Mouse (Mus musculus) liver, embryonic 15.5 days (tissue): ENCODE measurements around the gene Lamc1. TPM values are rescaled to one million over a fixed set of nuclear protein-coding genes. Genes with fewer than 3 reads are reported as not detected.
"Not testable (repeated sequence)": the region's sequence is repeated elsewhere in the genome, so short reads cannot be mapped to it uniquely, and the experiment has no call there.

Experiments used
- ATAC-seq: fragments of 200-750 bp; cut with Nextera tagmentation; 2 replicates; pipeline ENCODE4 v1.8.0; 2017; ENCODE audit warnings: moderate number of reproducible peaks, mild to moderate bottlenecking, moderate library complexity; ENCODE audit not compliant: insufficient read depth
- H3K27ac ChIP-seq: fragments of 300-500 bp; sonication (generic); replicated peaks from 2 replicates; pipeline ENCODE4 v1.5.1; 2015; ENCODE audit warnings: mild to moderate bottlenecking, inconsistent platforms
- H3K27me3 ChIP-seq: fragments of 300-500 bp; sonication (generic); 2 replicates; pipeline ENCODE4 v1.6.1; 2015; ENCODE audit warnings: mild to moderate bottlenecking, inconsistent platforms
- H3K36me3 ChIP-seq: fragments of 300-500 bp; sonication (generic); replicated peaks from 2 replicates; pipeline ENCODE4 v1.6.1; 2015; ENCODE audit warnings: moderate library complexity, mild to moderate bottlenecking, inconsistent platforms
- H3K4me1 ChIP-seq: fragments of 300-500 bp; sonication (generic); replicated peaks from 2 replicates; pipeline ENCODE4 v1.6.1; 2015; ENCODE audit warnings: inconsistent platforms
- H3K4me2 ChIP-seq: fragments of 300-500 bp; sonication (generic); 2 replicates; pipeline ENCODE4 v1.6.1; 2015; ENCODE audit warnings: moderate library complexity, mild to moderate bottlenecking, inconsistent platforms
- H3K4me3 ChIP-seq: fragments of 300-500 bp; sonication (generic); replicated peaks from 2 replicates; pipeline ENCODE4 v1.5.1; 2015; ENCODE audit warnings: mild to moderate bottlenecking, inconsistent platforms
- H3K9ac ChIP-seq: fragments of 300-500 bp; sonication (generic); 2 replicates; pipeline ENCODE4 v1.6.1; 2015; ENCODE audit warnings: moderate library complexity, mild to moderate bottlenecking, inconsistent platforms
- H3K9me3 ChIP-seq: fragments of 300-500 bp; sonication (generic); replicated peaks from 2 replicates; pipeline ENCODE4 v1.6.1; 2016; ENCODE audit warnings: inconsistent platforms
- WGBS: fragments of 180-500 bp; shearing (Covaris S2); methylation state at CpG from one replicate; pipeline ENCODE4 v1.1.7; 2015; ENCODE audit warnings: mixed read lengths; ENCODE audit not compliant: insufficient replicate concordance; 5-methylcytosine and 5-hydroxymethylcytosine counted together
- polyA plus RNA-seq: library from polyadenylated mRNA; unstranded; fragments of >200 nt; fragmentation: Nextera tagmentation; extraction: Ambion mirVana; gene quantifications from 2 replicates; pipeline ENCODE4 v1.2.1, GENCODE M21; 2015

Gene Lamc1
- polyA plus RNA-seq, 1 experiment from 2014 or later = 7.1 TPM

DNA sequence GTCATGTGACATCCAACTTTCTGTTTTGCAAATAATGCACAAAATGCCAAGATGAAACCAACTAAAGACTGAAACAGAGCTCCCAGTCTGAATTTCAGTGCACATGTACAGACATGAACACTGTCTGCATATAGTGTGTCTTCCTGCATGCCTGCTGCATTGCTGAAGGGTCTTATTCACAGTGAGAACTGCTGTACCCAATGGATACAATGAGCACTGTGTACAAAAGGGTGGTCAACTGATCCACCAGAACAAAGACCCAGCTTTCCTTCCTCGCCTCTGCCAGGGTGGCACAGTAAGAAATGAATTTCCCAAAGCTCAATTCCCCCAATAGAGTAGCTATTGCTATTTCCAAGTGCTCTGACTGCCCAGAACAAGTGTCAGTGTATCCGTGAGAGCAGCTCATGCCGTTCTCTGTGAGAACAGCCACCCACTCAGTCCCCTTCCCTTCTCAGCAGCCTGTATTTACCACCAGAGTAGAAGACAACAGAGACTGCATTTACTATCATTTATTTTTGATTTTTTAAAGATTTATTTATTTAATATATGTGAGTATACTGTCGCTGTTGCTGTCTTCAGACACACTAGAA, 34.7 kb downstream of the Lamc1 start:
- H3K4me3 ChIP-seq, H3K27ac ChIP-seq, H3K36me3 ChIP-seq, H3K4me1 ChIP-seq, H3K9me3 ChIP-seq, H3K9ac ChIP-seq, ATAC-seq, H3K27me3 ChIP-seq, H3K4me2 ChIP-seq: not testable (repeated sequence)
- WGBS = 68% methylated on average over 4 of the region's 4 CpGs

DNA sequence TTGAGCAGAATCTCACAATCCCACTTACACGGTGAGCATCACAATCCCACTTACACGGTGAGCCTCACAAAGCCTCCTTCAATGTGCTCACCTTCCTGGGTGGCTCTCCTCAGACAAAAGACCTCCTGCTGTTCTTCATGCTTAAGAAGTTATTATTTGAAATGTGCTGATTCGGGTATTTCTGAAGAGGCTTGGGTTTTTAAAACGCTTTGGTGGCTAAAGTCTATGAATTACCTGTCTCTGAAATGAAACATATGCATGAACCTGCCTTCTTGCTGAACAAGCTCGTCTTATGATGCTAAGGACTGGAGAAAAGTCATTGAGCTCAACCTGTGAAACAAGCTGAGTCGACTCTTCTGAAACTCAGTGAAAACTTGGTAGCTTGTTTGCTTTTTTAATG, 36.6 kb downstream of the Lamc1 start:
- Histone ChIP-seq H3K27me3 (no peaks in the 10 kb centered on the region), H3K9me3 (no peaks in the 10 kb centered on the region), H3K27ac (no peak overlapping the region), H3K4me1 (peaks cover 2% of the 10 kb centered on the region; the same call in 1 of the 2 replicates), H3K9ac (no peak overlapping the region), H3K4me3 (no peak overlapping the region), H3K36me3 (no peaks in the 10 kb centered on the region), H3K4me2 (no peak overlapping the region)
- WGBS = 72% methylated on average over 6 of the region's 6 CpGs
- ATAC-seq = no peak

DNA sequence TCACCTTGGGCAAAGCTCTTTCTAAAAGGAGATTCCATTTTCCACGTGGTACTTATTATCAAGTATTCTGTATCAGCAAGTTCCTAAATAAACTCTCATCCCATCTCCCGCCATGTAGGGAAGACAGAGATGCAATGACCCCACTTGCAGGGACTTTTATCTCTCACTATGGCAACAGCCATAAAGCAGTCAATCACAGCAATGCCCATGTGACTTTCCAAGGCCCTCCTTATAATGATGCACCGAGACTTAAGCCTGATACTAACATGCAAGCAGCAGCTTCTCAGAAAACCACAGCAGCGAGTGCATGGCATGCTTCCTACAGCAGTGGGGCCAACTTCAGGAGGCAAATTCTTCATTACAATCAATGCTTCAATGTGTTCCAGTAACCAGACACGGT, 39.7 kb downstream of the Lamc1 start:
- Histone ChIP-seq H3K9me3 (no peaks in the 10 kb centered on the region), H3K36me3 (no peaks in the 10 kb centered on the region), H3K4me2 (no peak overlapping the region), H3K9ac (no peak overlapping the region), H3K4me3 (no peak overlapping the region), H3K27me3 (no peaks in the 10 kb centered on the region), H3K27ac (no peak overlapping the region), H3K4me1 (peaks cover 2% of the 10 kb centered on the region; the same call in 1 of the 2 replicates)
- WGBS = 52% methylated on average over 5 of the region's 5 CpGs
- ATAC-seq = no peak

DNA sequence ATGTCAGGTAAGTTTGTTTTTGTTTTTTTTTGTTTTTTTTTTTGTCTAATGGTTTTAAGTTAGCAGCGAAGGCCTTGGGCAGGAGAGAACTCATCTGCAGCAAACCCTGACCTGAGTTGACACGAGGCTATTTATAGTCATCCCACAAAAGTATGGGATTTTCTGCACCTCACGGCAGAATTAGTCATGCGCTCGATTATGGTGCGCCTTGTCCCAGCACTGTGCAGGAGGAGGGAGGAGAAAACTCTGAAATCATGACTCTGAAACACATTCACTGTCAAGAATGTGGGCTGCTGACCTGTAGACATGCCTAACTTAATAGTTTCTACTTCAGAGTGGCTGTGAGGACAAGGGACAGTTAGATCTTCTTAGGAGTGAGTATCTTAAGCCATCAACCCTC, 40.4 kb downstream of the Lamc1 start:
- Histone ChIP-seq H3K4me1 (peaks cover 4% of the 10 kb centered on the region; the same call in 1 of the 2 replicates), H3K4me3 (no peak overlapping the region), H3K27ac (no peak overlapping the region), H3K27me3 (no peaks in the 10 kb centered on the region), H3K9ac (no peak overlapping the region), H3K36me3 (no peaks in the 10 kb centered on the region), H3K9me3 (no peaks in the 10 kb centered on the region), H3K4me2 (no peak overlapping the region)
- WGBS = 52% methylated on average over 6 of the region's 6 CpGs
- no peak for ATAC-seq

DNA sequence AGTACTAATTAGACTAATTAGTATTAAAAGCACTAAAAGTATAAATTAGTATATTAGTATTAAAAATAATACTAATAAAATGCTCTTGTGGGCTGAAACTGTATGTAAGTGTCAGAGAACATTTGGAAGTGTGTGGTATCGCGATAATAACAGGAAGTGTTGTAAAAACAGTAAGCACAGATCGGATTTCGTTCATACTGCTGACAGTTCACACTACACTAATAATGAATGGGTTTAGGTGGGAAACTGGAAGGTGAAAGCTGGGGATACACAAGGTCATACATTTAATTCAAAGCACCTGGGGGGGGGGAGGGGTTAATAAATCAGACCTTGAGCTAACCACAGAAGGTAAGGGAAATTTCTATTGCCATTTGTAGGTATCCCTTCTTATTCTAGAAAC, 41.2 kb downstream of the Lamc1 start:
- 44% methylated on average over 4 of the region's 4 CpGs for WGBS

DNA sequence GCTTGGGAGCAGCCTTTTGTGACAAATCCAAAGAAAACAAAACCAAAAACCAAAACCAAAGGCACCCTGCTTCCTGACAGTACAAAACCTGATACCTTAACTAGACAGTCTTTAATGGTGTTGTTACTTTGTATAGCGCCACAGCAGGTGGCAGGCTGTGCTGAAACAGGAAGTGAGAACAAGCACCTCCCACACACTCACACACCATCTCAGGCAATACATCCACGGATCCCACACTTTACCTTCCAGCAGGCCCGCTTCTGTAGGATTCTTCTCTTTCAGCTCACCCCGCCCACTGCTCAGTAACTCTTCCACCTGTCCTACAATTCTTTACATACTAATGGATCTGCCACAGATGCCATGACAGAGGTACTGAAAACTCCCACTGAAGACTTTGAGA, 44.6 kb downstream of the Lamc1 start:
- no peak for ATAC-seq
- H3K9me3 ChIP-seq = no peaks in the 10 kb centered on the region
- no peak overlapping the region for H3K4me3 ChIP-seq
- H3K4me1 ChIP-seq = peaks cover 11% of the 10 kb centered on the region
- WGBS = 64% methylated on average over 4 of the region's 4 CpGs
- no peaks in the 10 kb centered on the region for H3K36me3 ChIP-seq
- H3K27ac ChIP-seq = no peak overlapping the region
- no peak overlapping the region for H3K9ac ChIP-seq
- H3K4me2 ChIP-seq = no peak overlapping the region
- H3K27me3 ChIP-seq = no peaks in the 10 kb centered on the region

More for the DNA sequence above, 41.2 kb downstream of the Lamc1 start:
- no peak overlapping the region for H3K9ac ChIP-seq
- no peaks in the 10 kb centered on the region for H3K27me3 ChIP-seq
- ATAC-seq = no peak
- no peak overlapping the region for H3K27ac ChIP-seq
- H3K4me3 ChIP-seq = no peak overlapping the region
- no peak overlapping the region for H3K4me2 ChIP-seq
- H3K9me3 ChIP-seq = no peaks in the 10 kb centered on the region
- no peaks in the 10 kb centered on the region for H3K36me3 ChIP-seq
- peaks cover 4% of the 10 kb centered on the region; the same call in 1 of the 2 replicates for H3K4me1 ChIP-seq

DNA sequence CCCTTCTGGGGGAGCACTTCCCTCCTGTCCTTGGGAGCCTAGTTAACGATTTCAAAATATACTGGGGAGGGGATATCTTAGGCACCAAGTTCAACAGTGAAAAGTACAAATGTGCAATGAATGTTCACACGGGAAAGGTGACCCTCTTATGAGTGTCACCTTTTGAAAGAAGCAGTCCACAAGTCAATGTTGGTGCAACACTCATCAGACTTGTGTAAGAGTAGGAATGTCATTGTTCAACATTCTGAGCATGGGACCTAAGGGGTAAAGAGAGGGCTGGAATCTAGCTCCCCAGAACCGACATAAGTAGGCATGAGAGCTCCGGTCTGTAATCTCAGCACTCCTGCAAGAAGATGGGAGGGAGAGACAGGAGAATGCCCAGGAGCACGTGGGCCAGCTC, 45.1 kb downstream of the Lamc1 start:
- no peaks in the 10 kb centered on the region for H3K27me3 ChIP-seq
- no peak overlapping the region for H3K4me2 ChIP-seq
- WGBS = 50% methylated on average over 5 of the region's 5 CpGs
- H3K36me3 ChIP-seq = no peaks in the 10 kb centered on the region
- H3K9ac ChIP-seq = no peak overlapping the region
- H3K4me1 ChIP-seq = peaks cover 14% of the 10 kb centered on the region
- H3K9me3 ChIP-seq = no peaks in the 10 kb centered on the region
- ATAC-seq = no peak
- no peak overlapping the region for H3K4me3 ChIP-seq
- H3K27ac ChIP-seq = no peak overlapping the region

DNA sequence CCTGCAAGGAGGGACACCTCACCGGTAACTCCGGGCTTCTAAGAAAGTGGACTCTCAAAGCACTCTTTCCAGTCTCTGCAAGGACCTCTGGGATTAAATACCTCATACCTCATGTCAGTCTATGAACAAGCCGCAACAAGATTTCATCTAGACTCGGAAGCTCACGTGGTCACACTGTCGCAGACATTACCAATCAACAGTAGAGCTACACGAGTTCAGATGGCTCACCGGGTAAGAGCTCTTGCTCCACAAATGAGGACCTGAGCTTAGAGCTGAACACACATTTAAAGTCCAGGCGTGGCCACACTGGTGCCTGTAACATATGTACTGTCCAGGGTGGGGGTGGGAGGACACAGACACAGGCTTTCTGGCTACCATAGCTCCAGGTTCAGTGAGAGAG, 46.4 kb downstream of the Lamc1 start:
- H3K4me3 ChIP-seq = no peak overlapping the region
- no peak overlapping the region for H3K27ac ChIP-seq
- H3K4me2 ChIP-seq = no peak overlapping the region
- no peaks in the 10 kb centered on the region for H3K27me3 ChIP-seq
- H3K4me1 ChIP-seq = peaks cover 17% of the 10 kb centered on the region
- H3K9ac ChIP-seq = no peak overlapping the region
- ATAC-seq = no peak
- WGBS = 72% methylated on average over 9 of the region's 9 CpGs
- no peaks in the 10 kb centered on the region for H3K36me3 ChIP-seq
- H3K9me3 ChIP-seq = no peaks in the 10 kb centered on the region

DNA sequence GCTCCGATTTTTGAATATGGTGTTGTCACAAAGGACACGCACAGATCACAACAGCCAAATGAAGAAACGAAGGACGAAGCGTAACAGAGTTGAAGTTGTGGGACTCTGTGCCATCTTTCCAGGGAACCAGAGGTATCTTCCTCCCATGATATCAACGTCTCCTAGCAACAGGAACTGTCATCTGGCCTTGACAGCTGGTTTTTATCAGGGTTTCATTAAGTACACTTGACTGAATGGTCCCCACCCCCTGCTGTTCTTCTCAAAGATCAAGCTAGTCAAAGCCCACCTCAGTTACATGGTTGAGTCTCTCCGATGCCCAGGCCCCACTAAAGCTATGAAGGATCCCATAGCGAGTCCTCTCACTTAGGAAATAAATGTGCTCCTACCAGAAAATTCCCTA, 47.4 kb downstream of the Lamc1 start:
- no peak for ATAC-seq
- Histone ChIP-seq H3K4me2 (no peak overlapping the region), H3K27me3 (no peaks in the 10 kb centered on the region), H3K36me3 (no peaks in the 10 kb centered on the region), H3K9ac (no peak overlapping the region), H3K4me3 (no peak overlapping the region), H3K9me3 (no peaks in the 10 kb centered on the region), H3K4me1 (peaks cover 17% of the 10 kb centered on the region), H3K27ac (no peak overlapping the region)
- 63% methylated on average over 8 of the region's 8 CpGs for WGBS

DNA sequence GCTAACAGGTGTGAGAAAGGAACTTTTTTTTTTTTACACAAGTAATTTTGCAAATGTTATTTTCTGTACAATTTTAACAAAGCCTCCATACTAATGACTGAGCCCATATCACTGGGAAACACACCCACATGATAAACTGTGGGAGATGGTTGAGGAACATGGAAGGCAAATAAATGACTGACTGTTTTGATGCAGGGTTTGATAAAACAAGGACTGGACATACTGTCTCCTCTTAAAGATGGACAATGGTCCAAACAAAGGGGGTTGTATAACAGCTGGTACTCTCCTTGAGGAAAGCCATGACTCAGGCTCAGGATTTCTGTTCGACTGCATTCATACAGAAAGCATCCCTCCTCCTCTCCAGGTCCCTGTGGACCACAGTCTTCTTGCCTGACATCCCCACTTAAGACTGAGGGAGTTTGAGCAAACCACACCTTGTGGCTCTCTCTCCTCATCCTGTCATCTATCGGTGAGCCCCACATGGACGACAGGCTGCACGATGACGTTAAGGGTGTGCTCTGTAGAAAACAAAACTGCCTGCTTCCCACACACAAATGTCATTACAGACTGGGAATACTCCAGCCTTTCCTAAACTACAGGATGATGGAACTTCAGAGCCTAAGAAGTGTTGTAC, 50.1 kb downstream of the Lamc1 start:
- no peak overlapping the region for H3K4me3 ChIP-seq
- no peak overlapping the region for H3K4me2 ChIP-seq
- no peaks in the 10 kb centered on the region for H3K9me3 ChIP-seq
- WGBS = 61% methylated on average over 5 of the region's 5 CpGs
- no peaks in the 10 kb centered on the region for H3K36me3 ChIP-seq
- peaks cover 21% of the 10 kb centered on the region for H3K4me1 ChIP-seq
- H3K27me3 ChIP-seq = no peaks in the 10 kb centered on the region
- ATAC-seq = no peak
- no peak overlapping the region for H3K27ac ChIP-seq
- no peak overlapping the region for H3K9ac ChIP-seq

DNA sequence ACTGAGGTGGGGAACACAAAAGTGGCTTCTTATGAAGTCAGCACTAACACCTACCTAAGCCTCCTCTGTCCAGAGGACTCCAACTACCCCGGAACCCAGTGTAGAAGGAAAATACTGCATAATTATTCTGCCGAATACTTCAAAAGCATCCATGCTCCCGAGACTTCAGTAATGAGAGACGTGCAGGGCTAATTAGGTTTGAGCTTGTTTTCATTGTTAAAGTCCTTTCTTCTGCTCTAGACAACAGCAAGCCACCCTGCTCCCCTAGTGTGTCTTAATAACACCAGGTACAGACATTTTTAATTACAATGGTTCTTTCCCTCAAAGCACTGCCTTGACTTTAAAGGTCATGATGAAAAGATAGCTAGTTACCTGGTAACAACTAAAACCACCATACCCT, 51.1 kb downstream of the Lamc1 start:
- WGBS = 63% methylated on average over 4 of the region's 4 CpGs
- H3K9me3 ChIP-seq = no peaks in the 10 kb centered on the region
- H3K4me2 ChIP-seq = no peak overlapping the region
- no peak for ATAC-seq
- no peak overlapping the region for H3K27ac ChIP-seq
- H3K9ac ChIP-seq = no peak overlapping the region
- peaks cover 23% of the 10 kb centered on the region for H3K4me1 ChIP-seq
- H3K27me3 ChIP-seq = no peaks in the 10 kb centered on the region
- H3K4me3 ChIP-seq = no peak overlapping the region
- H3K36me3 ChIP-seq = no peaks in the 10 kb centered on the region

DNA sequence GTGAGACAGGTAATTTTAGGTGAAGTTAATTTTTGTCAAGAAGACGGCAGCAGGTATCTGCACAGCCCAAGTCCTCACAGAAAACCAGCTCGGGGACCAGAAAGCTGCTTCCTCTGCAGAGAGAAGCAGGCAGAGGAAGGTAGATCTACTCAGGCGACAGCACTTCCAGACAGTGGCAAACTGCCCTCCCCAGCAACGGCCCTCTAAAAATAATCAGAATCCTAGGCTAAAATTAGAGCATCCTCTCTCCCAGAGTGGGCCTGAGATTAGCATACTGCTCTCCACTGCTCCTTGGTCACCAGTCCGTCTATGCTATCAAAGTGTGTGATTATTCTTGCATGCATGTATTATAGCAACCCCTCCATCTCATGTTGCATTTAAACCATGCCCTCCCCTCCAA, 52.2 kb downstream of the Lamc1 start:
- no peak overlapping the region for H3K27ac ChIP-seq
- H3K4me3 ChIP-seq = no peak overlapping the region
- H3K36me3 ChIP-seq = no peaks in the 10 kb centered on the region
- no peak overlapping the region for H3K9ac ChIP-seq
- no peaks in the 10 kb centered on the region for H3K9me3 ChIP-seq
- 38% methylated on average over 5 of the region's 5 CpGs for WGBS
- H3K4me2 ChIP-seq = no peak overlapping the region
- no peaks in the 10 kb centered on the region for H3K27me3 ChIP-seq
- peaks cover 29% of the 10 kb centered on the region for H3K4me1 ChIP-seq
- no peak for ATAC-seq
